Mouse (Mus musculus): ENCODE measurements around the gene Cep170.

DNA sequence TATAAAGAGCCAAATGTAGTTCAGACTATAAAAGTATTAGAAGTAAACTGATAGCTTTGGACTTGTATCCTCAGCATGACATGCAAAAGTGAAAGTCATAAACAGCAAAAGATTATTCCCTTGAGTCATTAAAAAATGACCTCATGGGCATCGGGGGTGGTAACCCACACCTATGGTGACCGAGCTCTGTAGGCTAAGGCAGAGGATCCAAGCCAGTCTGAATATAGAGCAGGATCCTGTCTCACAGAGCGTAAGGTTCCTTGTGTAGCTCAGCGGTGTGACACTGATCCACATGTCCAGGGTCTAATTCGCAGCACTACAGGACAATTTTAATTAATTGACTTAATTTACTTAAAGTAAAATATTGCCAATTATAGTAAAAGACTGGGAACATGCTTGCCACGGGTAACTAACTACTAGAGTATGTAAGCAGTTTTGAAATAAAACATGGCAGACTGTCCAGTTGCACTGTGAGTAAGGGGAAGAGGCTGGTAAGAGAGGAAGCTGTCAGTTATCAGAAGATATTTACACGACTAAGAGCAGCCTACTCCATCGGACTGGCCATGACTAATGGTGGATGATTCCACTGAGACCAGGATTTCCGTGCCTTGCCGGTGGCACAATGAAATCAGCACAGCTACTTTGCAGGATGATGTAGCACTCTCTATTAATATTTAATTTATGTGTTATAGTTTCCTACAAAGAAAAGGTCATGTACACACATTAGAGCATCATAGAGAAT lies 33.4 kb upstream of the Cep170 start:
- TF ChIP-seq CTCF (IDR thresholded peaks at IDR 0.05; ENCODE audit: control insufficient read depth, insufficient read depth, low read length) (no peak), POLR2A (IDR thresholded peaks at IDR 0.05; ENCODE audit: borderline replicate concordance, control insufficient read depth, low read depth, low read length) (no peak)

Measured in bone marrow, adult 2 months (tissue).